Mouse (Mus musculus) ES-E14 (cell line): ENCODE data around the gene Sbno2. TPM values are rescaled to one million over a fixed set of nuclear protein-coding genes. Genes with fewer than 3 reads are reported as not detected.

ENCODE experiments used
- DNase-seq: peaks from one replicate; pipeline ENCODE4 v3.0.0-alpha.2; 2013; ENCODE audit warnings: low read depth, low spot score
- H3K27ac ChIP-seq: 2 replicates; pipeline ENCODE4 v1.5.1; 2012; ENCODE audit warnings: low read depth, mild to moderate bottlenecking, low read length, moderate library complexity, mixed read lengths; ENCODE audit not compliant: poor library complexity, insufficient read depth, severe bottlenecking
- H3K36me3 ChIP-seq: 2 replicates; pipeline ENCODE4 v1.6.1; 2012; ENCODE audit warnings: mild to moderate bottlenecking, low read length, moderate library complexity, mixed read lengths; ENCODE audit not compliant: control insufficient read depth, poor library complexity, insufficient read depth, severe bottlenecking
- H3K4me1 ChIP-seq, 2 experiments: fragments of 150-350 bp in 1 of 2; sonication (generic) in 1 of 2; 2 replicates each; pipeline ENCODE4 v1.6.1; 2012; ENCODE audit warnings: low read length in 2 of 2, mild to moderate bottlenecking in 1 of 2, mixed read lengths in 1 of 2; ENCODE audit not compliant: control insufficient read depth in 2 of 2, insufficient read depth in 2 of 2, poor library complexity in 1 of 2
- H3K4me3 ChIP-seq, 2 experiments: fragments of 150-350 bp in 1 of 2; sonication (generic) in 1 of 2; 2 replicates each; pipeline ENCODE4 v1.5.1; 2012; ENCODE audit warnings: low read length in 2 of 2, low read depth in 1 of 2, mild to moderate bottlenecking in 1 of 2, mixed read lengths in 1 of 2; ENCODE audit not compliant: insufficient read depth in 1 of 2, poor library complexity in 1 of 2, severe bottlenecking in 1 of 2
- H3K9ac ChIP-seq: 2 replicates; pipeline ENCODE4 v1.6.1; 2012; ENCODE audit warnings: low read depth, mild to moderate bottlenecking, low read length, mixed read lengths; ENCODE audit not compliant: poor library complexity, insufficient read depth, severe bottlenecking
- H3K9me3 ChIP-seq: fragments of 150-350 bp; sonication (generic); 2 replicates; pipeline ENCODE4 v1.6.1; 2012; ENCODE audit warnings: low read depth, mild to moderate bottlenecking, low read length; ENCODE audit not compliant: control insufficient read depth, insufficient read depth
- CHD2 ChIP-seq: IDR thresholded peaks from 2 replicates; pipeline ENCODE4 v1.6.1; 2014; ENCODE audit warnings: mild to moderate bottlenecking, low read depth, low read length, inconsistent platforms
- HCFC1 ChIP-seq: IDR thresholded peaks from 2 replicates; pipeline ENCODE4 v1.6.1; 2012; ENCODE audit warnings: low read length, inconsistent platforms, borderline replicate concordance; ENCODE audit not compliant: insufficient read depth
- MAFK ChIP-seq: IDR thresholded peaks from 2 replicates; pipeline ENCODE4 v1.6.1; 2014; ENCODE audit warnings: mild to moderate bottlenecking, low read depth, low read length, inconsistent platforms; ENCODE audit not compliant: insufficient read depth
- ZC3H11A ChIP-seq: IDR thresholded peaks from 2 replicates; pipeline ENCODE4 v1.6.1; 2012; ENCODE audit warnings: low read depth, mild to moderate bottlenecking, inconsistent platforms, low read length, borderline replicate concordance
- ZNF384 ChIP-seq: IDR thresholded peaks from 2 replicates; pipeline ENCODE4 v1.6.1; 2012; ENCODE audit warnings: low read depth, low read length, inconsistent platforms
- in situ Hi-C, 2 experiments: fragments of 600-800 bp; cut with MboI; formaldehyde crosslinking; loops; one replicate each; pipeline ENCODE4 v1.15.1; 2025; ENCODE audit warnings: low sequenced_read_pairs in 2 of 2, inconsistent platforms in 1 of 2; ENCODE audit not compliant: unreplicated experiment in 2 of 2
- total RNA-seq: library from RNA; depleted of rRNA; stranded (reverse); fragments of 300-350 nt; gene quantifications from 2 replicates; pipeline ENCODE4 v1.2.3, GENCODE M21; 2012

The Sbno2 gene
- total RNA-seq, 1 experiment: 36.6 TPM

GRCm38 (mm10) chr10:80130403-80131031 is 25.1 kb upstream of the Sbno2 start:
- in situ Hi-C loops: no loop called here
- H3K36me3 ChIP-seq: peaks cover 86% of the 10 kb centered on the region
- no peak overlapping the region for H3K4me3 ChIP-seq
- no peak overlapping the region for H3K9ac ChIP-seq
- TF ChIP-seq ZNF384: no peak
- no peak for TF ChIP-seq MAFK
- no peak for TF ChIP-seq CHD2
- TF ChIP-seq ZC3H11A: no peak
- TF ChIP-seq HCFC1: no peak
- H3K4me1 ChIP-seq: peaks cover 0 to 15% of the 10 kb centered on the region in 2 experiments; a peak in 1 of 4 replicates
- no peak overlapping the region for H3K27ac ChIP-seq
- DNase-seq: no peak
- no peaks in the 10 kb centered on the region for H3K9me3 ChIP-seq

- Histone ChIP-seq H3K9me3 (no peaks in the 10 kb centered on the region), H3K9ac (no peak overlapping the region), H3K27ac (no peak overlapping the region), H3K4me1 (peaks cover 0 to 13% of the 10 kb centered on the region in 2 experiments; a peak in 1 of 4 replicates), H3K4me3 (no peak overlapping the region), H3K36me3 (peaks cover 87% of the 10 kb centered on the region)
- DNase-seq: no peak
- TF ChIP-seq MAFK (no peak), HCFC1 (no peak), ZNF384 (no peak), ZC3H11A (no peak), CHD2 (no peak)
- in situ Hi-C loops: no loop called here
These were observed 24.5 kb upstream of the Sbno2 start for GRCm38 (mm10) chr10:80129846-80130245.

GRCm38 (mm10) chr10:80127920-80128319 is 22.5 kb upstream of the Sbno2 start:
- TF ChIP-seq HCFC1 (no peak), ZNF384 (no peak), ZC3H11A (no peak), CHD2 (no peak), MAFK (no peak)
- H3K9me3 ChIP-seq: no peaks in the 10 kb centered on the region
- H3K9ac ChIP-seq: no peak overlapping the region
- in situ Hi-C loops: no loop called here
- H3K36me3 ChIP-seq: peaks cover 83% of the 10 kb centered on the region
- no peak for DNase-seq
- H3K27ac ChIP-seq: no peak overlapping the region
- peaks cover 0 to 13% of the 10 kb centered on the region in 2 experiments; a peak in 1 of 4 replicates for H3K4me1 ChIP-seq
- H3K4me3 ChIP-seq: no peak overlapping the region

- no peak overlapping the region for H3K27ac ChIP-seq
- in situ Hi-C loops: loop anchor here in 1 of 2 experiments (25.0 kb wide), 1 partner anchor 137 kb away; the partner anchor contains the start of genes Abca7, Cnn2 and Tmem259
- no peak overlapping the region for H3K9ac ChIP-seq
- H3K4me1 ChIP-seq: peaks cover 0 to 2% of the 10 kb centered on the region in 2 experiments; a peak in 1 of 4 replicates
- no peak for TF ChIP-seq CHD2
- TF ChIP-seq ZC3H11A: no peak
- no peak for TF ChIP-seq MAFK
- no peak for TF ChIP-seq ZNF384
- TF ChIP-seq HCFC1: no peak
- peaks cover 78% of the 10 kb centered on the region for H3K36me3 ChIP-seq
- no peaks in the 10 kb centered on the region for H3K9me3 ChIP-seq
- no peak overlapping the region for H3K4me3 ChIP-seq
- DNase-seq: no peak
These were observed 18.7 kb upstream of the Sbno2 start for GRCm38 (mm10) chr10:80123932-80124562.
